Mouse (Mus musculus): ENCODE data around the gene Pomc. TPM values are rescaled to one million over a fixed set of nuclear protein-coding genes. Genes with fewer than 3 reads are reported as not detected.
"Not testable (repeated sequence)": the region's sequence is repeated elsewhere in the genome, so short reads cannot be mapped to it uniquely, and the experiment has no call there.

The Pomc gene
- polyA plus RNA-seq, 1 experiment from 2014 or later = 24.1 TPM

DNA sequence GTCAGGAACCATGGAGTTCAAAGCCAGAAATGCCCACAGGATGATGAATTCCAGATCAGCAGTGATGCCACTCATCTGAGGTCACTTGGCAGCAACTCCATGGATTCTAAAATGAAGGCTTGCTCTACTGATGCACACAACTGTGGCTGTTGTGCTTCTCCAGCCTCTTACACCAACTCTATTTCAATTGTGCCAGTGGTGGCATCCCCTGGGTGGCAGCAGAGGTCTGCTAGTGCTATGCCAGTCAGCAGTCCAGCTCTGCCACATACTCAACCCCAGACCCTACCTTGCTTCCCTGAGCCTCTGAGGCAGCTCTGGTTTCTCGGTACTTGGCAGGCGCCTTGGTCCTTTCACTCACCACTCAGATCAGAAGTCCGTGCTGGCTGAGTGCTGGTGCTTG lies 25.9 kb upstream of the Pomc start:
- H3K4me2 ChIP-seq = no peak overlapping the region
- H3K9ac ChIP-seq = no peak overlapping the region
- no peaks in the 10 kb centered on the region for H3K36me3 ChIP-seq (ENCODE audit: poor library complexity, severe bottlenecking)
- 77% methylated on average over 3 of the region's 3 CpGs for WGBS
- H3K9me3 ChIP-seq (replicated peaks) = no peaks in the 10 kb centered on the region
- no peak overlapping the region for H3K27ac ChIP-seq
- no peaks in the 10 kb centered on the region for H3K4me1 ChIP-seq
- no peaks in the 10 kb centered on the region for H3K27me3 ChIP-seq
- ATAC-seq = no peak
- H3K4me3 ChIP-seq = no peak overlapping the region

DNA sequence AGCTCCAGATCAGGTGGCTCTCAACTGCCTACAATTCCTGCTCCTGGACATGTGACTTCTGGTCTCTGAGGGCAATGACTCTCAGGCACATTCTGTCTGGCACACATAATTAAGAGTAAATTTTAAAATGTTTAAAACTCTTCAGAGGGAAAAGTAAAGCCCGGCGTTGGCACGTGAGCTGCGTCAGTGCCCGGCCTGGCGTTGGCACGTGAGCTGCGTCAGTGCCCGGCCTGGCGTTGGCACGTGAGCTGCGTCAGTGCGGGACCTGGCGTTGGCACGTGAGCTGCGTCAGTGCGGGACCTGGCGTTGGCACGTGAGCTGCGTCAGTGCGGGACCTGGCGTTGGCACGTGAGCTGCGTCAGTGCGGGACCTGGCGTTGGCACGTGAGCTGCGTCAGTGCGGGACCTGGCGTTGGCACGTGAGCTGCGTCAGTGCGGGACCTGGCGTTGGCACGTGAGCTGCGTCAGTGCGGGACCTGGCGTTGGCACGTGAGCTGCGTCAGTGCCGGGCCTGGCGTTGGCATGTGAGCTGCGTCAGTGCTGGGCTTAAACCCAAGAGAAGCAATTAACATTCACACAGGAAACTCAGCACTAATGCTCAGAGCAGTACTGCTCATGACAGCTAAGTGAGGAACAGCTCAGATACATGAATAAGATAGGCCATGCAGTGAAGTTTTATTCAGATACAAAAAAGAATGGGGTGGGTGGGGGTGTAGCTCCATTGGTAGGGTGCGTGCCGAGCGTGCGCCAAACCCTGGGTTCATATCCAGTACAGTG lies 24.5 kb upstream of the Pomc start:
- not testable (repeated sequence) for H3K4me2 ChIP-seq; H3K27me3 ChIP-seq; H3K36me3 ChIP-seq (ENCODE audit: poor library complexity, severe bottlenecking); H3K9me3 ChIP-seq (replicated peaks); H3K9ac ChIP-seq; H3K4me1 ChIP-seq; H3K4me3 ChIP-seq; H3K27ac ChIP-seq
- peak; percentile 63; the same call in 1 of the 2 replicates for ATAC-seq
- 96% methylated on average over 33 of the region's 47 CpGs for WGBS

- Histone ChIP-seq H3K27ac (no peak overlapping the region), H3K4me3 (no peak overlapping the region), H3K4me1 (peaks cover 10% of the 10 kb centered on the region; the same call in 1 of the 2 replicates), H3K36me3 (ENCODE audit: poor library complexity, severe bottlenecking) (no peaks in the 10 kb centered on the region), H3K9ac (0 out of 2 replicates have a peak overlapping the region, but pooled peaks have one; percentile 12), H3K27me3 (no peaks in the 10 kb centered on the region), H3K9me3 (replicated peaks) (no peaks in the 10 kb centered on the region), H3K4me2 (peak overlapping the region; percentile 13; the same call in 1 of the 2 replicates)
- 7% methylated on average over 11 of the region's 11 CpGs for WGBS
- no peak for ATAC-seq
Observed at GRCm38 (mm10) chr12:3942026-3942425, 12.7 kb upstream of the Pomc start.

GRCm38 (mm10) chr12:3944454-3945073 lies 10.2 kb upstream of the Pomc start:
- Histone ChIP-seq H3K27me3 (no peaks in the 10 kb centered on the region), H3K4me3 (no peak overlapping the region), H3K4me1 (peaks cover 15% of the 10 kb centered on the region; the same call in 1 of the 2 replicates), H3K9me3 (replicated peaks) (no peaks in the 10 kb centered on the region), H3K36me3 (ENCODE audit: poor library complexity, severe bottlenecking) (no peaks in the 10 kb centered on the region), H3K4me2 (no peak overlapping the region), H3K9ac (no peak overlapping the region), H3K27ac (no peak overlapping the region)
- no peak for ATAC-seq
- 34% methylated on average over 4 of the region's 4 CpGs for WGBS

DNA sequence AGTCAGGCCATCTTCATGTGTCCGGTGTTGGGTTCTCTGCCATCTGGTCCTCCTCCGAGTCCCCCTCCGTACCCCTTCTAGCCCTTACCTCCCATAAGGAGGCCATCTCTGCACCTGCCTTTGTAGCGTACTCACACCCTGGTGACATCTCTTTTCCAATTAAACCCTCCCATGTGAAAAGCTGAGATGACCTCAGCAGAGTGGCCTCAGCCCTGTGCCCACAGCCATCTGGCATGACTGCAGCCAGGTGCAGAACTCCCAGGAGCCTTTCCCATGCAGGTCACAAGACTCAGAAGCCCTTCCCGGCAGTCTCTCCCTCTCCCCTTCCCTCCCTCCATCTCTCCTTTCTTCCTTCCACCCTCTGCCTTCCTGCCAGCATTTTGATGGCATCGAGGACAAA lies 7.2 kb upstream of the Pomc start:
- Histone ChIP-seq H3K27ac (no peak overlapping the region), H3K27me3 (no peaks in the 10 kb centered on the region), H3K4me2 (no peak overlapping the region), H3K9ac (no peak overlapping the region), H3K4me3 (no peak overlapping the region), H3K9me3 (replicated peaks) (no peaks in the 10 kb centered on the region), H3K4me1 (peaks cover 9% of the 10 kb centered on the region; the same call in 1 of the 2 replicates), H3K36me3 (ENCODE audit: poor library complexity, severe bottlenecking) (no peaks in the 10 kb centered on the region)
- ATAC-seq = no peak
- 73% methylated on average over 6 of the region's 6 CpGs for WGBS

DNA sequence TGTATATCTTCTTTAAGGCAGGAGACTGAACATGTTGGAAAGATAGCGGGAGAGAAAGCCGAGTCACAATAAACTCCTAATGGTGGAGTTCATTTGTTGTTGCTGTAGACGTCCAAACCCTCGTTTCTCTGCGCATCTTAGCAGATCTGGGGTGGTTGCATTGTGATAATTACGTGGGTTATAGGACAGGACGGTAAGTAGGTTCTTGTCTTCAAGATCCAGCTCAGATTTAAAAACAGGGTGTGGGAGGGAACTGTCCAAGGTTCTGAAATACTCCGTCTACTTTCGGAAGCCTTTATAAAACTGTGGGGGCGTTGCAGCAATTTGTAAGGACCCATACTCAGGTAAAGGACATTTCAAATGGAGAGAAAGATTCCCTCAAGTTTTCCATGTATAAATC lies 620 bp downstream of the Pomc start:
- H3K27ac ChIP-seq = no peak overlapping the region
- ATAC-seq = no peak
- no peak overlapping the region for H3K9ac ChIP-seq
- WGBS = 35% methylated on average over 10 of the region's 10 CpGs
- H3K4me1 ChIP-seq = peaks cover 6% of the 10 kb centered on the region
- peaks cover 33% of the 10 kb centered on the region for H3K27me3 ChIP-seq
- no peak overlapping the region for H3K4me3 ChIP-seq
- H3K4me2 ChIP-seq = no peak overlapping the region
- no peaks in the 10 kb centered on the region for H3K9me3 ChIP-seq (replicated peaks)
- no peaks in the 10 kb centered on the region for H3K36me3 ChIP-seq (ENCODE audit: poor library complexity, severe bottlenecking)

GRCm38 (mm10) chr12:3956351-3956750 lies 1.6 kb downstream of the Pomc start:
- no peak for ATAC-seq
- Histone ChIP-seq H3K4me1 (peaks cover 11% of the 10 kb centered on the region), H3K4me3 (no peak overlapping the region), H3K9me3 (replicated peaks) (no peaks in the 10 kb centered on the region), H3K27ac (no peak overlapping the region), H3K27me3 (peaks cover 33% of the 10 kb centered on the region), H3K9ac (no peak overlapping the region), H3K36me3 (ENCODE audit: poor library complexity, severe bottlenecking) (no peaks in the 10 kb centered on the region), H3K4me2 (no peak overlapping the region)
- 14% methylated on average over 3 of the region's 3 CpGs for WGBS

DNA sequence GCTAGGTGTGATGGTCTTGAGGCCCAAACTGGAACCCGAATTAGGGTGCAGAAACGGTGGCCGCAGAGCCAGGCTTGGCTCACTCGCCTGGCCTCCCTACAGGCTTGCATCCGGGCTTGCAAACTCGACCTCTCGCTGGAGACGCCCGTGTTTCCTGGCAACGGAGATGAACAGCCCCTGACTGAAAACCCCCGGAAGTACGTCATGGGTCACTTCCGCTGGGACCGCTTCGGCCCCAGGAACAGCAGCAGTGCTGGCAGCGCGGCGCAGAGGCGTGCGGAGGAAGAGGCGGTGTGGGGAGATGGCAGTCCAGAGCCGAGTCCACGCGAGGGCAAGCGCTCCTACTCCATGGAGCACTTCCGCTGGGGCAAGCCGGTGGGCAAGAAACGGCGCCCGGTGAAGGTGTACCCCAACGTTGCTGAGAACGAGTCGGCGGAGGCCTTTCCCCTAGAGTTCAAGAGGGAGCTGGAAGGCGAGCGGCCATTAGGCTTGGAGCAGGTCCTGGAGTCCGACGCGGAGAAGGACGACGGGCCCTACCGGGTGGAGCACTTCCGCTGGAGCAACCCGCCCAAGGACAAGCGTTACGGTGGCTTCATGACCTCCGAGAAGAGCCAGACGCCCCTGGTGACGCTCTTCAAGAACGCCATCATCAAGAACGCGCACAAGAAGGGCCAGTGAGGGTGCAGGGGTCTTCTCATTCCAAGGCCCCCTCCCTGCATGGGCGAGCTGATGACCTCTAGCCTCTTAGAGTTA lies 5.2 kb downstream of the Pomc start:
- H3K9ac ChIP-seq = peak overlapping the region; percentile 86
- WGBS = 3% methylated on average over 53 of the region's 53 CpGs
- H3K4me1 ChIP-seq = peaks cover 11% of the 10 kb centered on the region
- no peaks in the 10 kb centered on the region for H3K9me3 ChIP-seq (replicated peaks)
- H3K36me3 ChIP-seq (ENCODE audit: poor library complexity, severe bottlenecking) = 0 out of 2 replicates have a peak, but pooled peaks cover 11% of the 10 kb centered on the region
- peak overlapping the region; percentile 93 for H3K27ac ChIP-seq
- peak overlapping the region; percentile 92 for H3K4me2 ChIP-seq
- H3K4me3 ChIP-seq = peak overlapping the region; percentile 66
- peaks cover 17% of the 10 kb centered on the region for H3K27me3 ChIP-seq
- ATAC-seq = peak; percentile 97

GRCm38 (mm10) chr12:3960553-3960952 lies 5.8 kb downstream of the Pomc start:
- Histone ChIP-seq H3K36me3 (ENCODE audit: poor library complexity, severe bottlenecking) (peaks cover 16% of the 10 kb centered on the region; the same call in 1 of the 2 replicates), H3K4me3 (peak overlapping the region; percentile 66), H3K9ac (peak overlapping the region; percentile 86), H3K4me2 (peak overlapping the region; percentile 92), H3K9me3 (replicated peaks) (no peaks in the 10 kb centered on the region), H3K27me3 (peaks cover 12% of the 10 kb centered on the region), H3K27ac (no peak overlapping the region; the same call in 1 of the 2 replicates), H3K4me1 (peaks cover 11% of the 10 kb centered on the region)
- no peak for ATAC-seq
- WGBS = 54% methylated on average over 4 of the region's 4 CpGs

DNA sequence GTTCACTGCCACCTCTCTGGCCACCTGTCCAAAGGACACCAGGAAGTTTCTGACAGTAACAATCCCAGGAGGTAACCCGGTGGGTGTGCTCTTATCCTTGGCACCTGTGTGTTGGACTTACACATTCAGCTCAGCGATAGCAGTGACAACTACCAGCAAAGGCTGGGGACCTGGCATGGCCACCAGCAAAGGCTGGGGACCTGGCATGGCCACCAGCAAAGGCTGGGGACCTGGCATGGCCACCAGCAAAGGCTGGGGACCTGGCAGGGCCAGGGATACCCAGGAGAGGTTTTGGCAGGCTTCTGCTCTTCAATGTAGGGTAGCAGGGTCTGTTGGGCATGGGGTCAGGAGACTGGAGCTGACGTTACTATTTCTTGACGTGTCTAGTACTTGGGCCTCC lies 12.4 kb downstream of the Pomc start:
- ATAC-seq = no peak
- Histone ChIP-seq H3K27me3 (no peaks in the 10 kb centered on the region), H3K4me2 (no peak overlapping the region), H3K27ac (no peak overlapping the region), H3K4me3 (no peak overlapping the region), H3K36me3 (ENCODE audit: poor library complexity, severe bottlenecking) (peaks cover 77% of the 10 kb centered on the region), H3K9ac (no peak overlapping the region), H3K9me3 (replicated peaks) (no peaks in the 10 kb centered on the region), H3K4me1 (no peaks in the 10 kb centered on the region)
- 92% methylated on average over 4 of the region's 4 CpGs for WGBS

- H3K36me3 ChIP-seq (ENCODE audit: poor library complexity, severe bottlenecking) = peaks cover 83% of the 10 kb centered on the region
Observed at GRCm38 (mm10) chr12:3968380-3968779, 13.6 kb downstream of the Pomc start.

GRCm38 (mm10) chr12:3973169-3973568 lies 18.4 kb downstream of the Pomc start:
- H3K36me3 ChIP-seq (ENCODE audit: poor library complexity, severe bottlenecking) = peaks cover 88% of the 10 kb centered on the region
- ATAC-seq; H3K27ac ChIP-seq; H3K4me3 ChIP-seq; H3K9me3 ChIP-seq (replicated peaks); H3K4me2 ChIP-seq; H3K9ac ChIP-seq; H3K4me1 ChIP-seq; H3K27me3 ChIP-seq: not testable (repeated sequence)
- 97% methylated on average over 6 of the region's 6 CpGs for WGBS

More at GRCm38 (mm10) chr12:3968380-3968779, 13.6 kb downstream of the Pomc start:
- Histone ChIP-seq H3K4me1 (no peaks in the 10 kb centered on the region), H3K4me3 (no peak overlapping the region), H3K27me3 (no peaks in the 10 kb centered on the region), H3K27ac (no peak overlapping the region), H3K4me2 (no peak overlapping the region), H3K9me3 (replicated peaks) (no peaks in the 10 kb centered on the region), H3K9ac (no peak overlapping the region)
- no peak for ATAC-seq
- WGBS = 67% methylated on average over 9 of the region's 9 CpGs

Data from forebrain, embryonic 13.5 days (tissue).